Mouse (Mus musculus): Measurements from ENCODE around the gene Farsb.

- TF ChIP-seq EP300 (IDR thresholded peaks at IDR 0.05; ENCODE audit: low read depth) (no peak), CTCF (IDR thresholded peaks at IDR 0.05; ENCODE audit: low read depth) (no peak)
These were observed 66.1 kb downstream of the Farsb start for GRCm38 (mm10) chr1:78422576-78422975.

Data from liver, embryonic 14.5 days (tissue).